Mouse (Mus musculus) hematopoietic stem cell, adult 5-6 weeks (primary cell): ENCODE measurements around the gene Cdk2ap1. TPM values are rescaled to one million over a fixed set of nuclear protein-coding genes. Genes with fewer than 3 reads are reported as not detected.
"Not testable (repeated sequence)": the region's sequence is repeated elsewhere in the genome, so short reads cannot be mapped to it uniquely, and the experiment has no call there.

Experiments used
- ATAC-seq, 2 experiments: fragments of 125-278 bp in 1 of 2; replicated peaks in 1 of 2; 2 replicates each; pipeline ENCODE4 v1.8.0; 2016 to 2017; ENCODE audit warnings: inconsistent platforms in 2 of 2, mild to moderate bottlenecking in 2 of 2, moderate number of reproducible peaks in 2 of 2, low read depth in 1 of 2, moderate TSS enrichment in 1 of 2; ENCODE audit not compliant: low FRiP score in 2 of 2, poor library complexity in 2 of 2, severe bottlenecking in 2 of 2, insufficient read depth in 1 of 2, low TSS enrichment in 1 of 2
- total RNA-seq: library from RNA; stranded (forward); fragments of 172-1452, 232-1000 nt; gene quantifications from 2 replicates; pipeline ENCODE4 v1.2.3, GENCODE M21; 2017

The Cdk2ap1 gene
- total RNA-seq, 1 experiment from 2014 or later, result 167 TPM

DNA sequence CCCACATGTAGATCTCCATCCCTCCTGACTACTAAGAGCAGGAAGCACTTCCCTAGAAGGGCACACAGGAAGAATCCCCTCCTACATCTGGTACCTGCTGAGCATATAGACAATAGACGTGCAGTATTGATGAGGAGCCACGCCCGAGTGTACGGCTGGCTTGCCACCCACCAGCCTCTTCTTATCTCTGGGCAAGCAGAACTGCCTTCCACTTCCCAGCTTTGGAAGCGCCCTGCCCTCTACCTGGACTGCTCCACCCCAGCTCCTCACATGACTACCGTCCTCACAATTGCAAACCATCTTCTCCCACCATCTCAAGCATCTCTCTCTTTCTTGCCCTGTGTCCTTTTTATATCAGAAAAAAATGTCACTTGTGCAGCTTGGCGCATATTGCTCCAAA lies 45.2 kb downstream of the Cdk2ap1 start:
- ATAC-seq, result no peak

DNA sequence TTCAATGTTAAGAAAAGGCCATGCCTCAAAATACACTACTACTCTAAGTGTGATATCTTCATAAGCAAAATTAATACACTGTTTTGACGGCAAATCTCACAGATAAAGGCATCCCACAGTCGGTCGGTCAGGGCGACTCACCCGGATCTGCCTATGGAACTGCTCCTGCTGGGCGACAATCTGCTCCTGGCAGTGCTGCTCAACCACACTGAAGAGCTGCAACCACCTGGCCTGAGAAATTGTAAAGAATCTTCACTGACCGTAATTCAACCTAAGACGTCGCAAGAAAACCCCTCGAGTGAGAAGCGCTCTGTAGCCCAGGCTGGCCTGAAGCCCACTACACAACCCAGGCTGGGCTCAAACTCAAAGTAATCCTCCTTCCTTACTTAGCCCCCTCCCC lies 46.9 kb downstream of the Cdk2ap1 start:
- ATAC-seq, result no peak

DNA sequence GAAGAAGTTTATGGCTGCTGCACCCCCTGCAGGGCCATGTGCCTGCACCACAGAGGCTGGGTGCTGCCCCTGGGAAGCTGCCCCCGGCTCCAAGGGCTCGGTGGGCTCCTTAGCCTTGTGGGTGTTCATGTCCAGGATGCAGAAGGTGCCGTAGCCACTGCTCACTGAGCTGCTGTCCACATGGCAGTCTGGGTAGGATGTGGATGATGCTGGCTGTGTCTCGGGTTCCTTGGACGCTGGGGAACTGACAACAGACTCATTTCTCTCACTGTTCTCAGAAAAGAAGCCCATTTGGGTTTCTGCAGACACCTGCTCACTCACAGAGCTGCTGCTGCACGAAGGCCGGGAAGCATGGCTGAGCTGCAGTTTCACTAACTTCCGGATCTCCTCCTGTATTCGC lies 47.4 kb downstream of the Cdk2ap1 start:
- no peak for ATAC-seq

DNA sequence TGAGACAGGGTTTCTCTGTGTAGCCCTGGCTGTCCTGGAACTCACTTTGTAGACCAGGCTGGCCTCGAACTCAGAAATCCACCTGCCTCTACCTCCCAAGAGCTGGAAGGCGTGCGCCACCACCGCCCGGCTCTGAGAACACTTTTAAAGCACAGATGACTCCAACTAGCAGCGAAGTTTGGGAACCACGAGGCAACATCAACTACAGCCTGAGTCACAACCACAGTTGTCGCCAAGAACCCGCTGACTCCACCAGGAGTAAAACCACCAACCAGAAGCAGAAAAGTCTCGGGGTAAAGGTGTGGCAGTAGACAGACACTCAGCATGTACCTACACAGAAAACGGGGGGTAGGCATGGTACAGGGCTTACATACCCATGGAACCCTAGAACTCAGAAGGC lies 52.8 kb downstream of the Cdk2ap1 start:
- ATAC-seq, result no peak

DNA sequence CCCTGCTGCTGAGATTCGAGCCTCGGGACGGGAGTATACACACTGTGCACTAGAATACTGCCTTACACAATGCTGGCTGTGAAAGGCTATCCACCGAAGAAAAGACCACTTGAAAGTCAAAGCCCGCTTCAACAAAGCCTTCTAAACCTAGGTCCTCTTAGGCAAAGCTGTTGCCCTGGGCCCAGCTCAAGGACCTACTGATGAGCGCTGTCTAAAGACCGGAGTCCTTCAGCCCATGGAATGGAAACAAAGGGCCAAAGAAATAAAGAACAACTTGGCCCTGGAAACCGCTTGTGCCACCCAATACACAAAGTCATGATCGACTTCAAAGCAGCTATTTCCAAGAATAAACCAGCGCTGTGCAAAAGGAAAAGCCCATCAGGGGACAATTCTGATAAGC lies 53.7 kb downstream of the Cdk2ap1 start:
- ATAC-seq, result no peak

DNA sequence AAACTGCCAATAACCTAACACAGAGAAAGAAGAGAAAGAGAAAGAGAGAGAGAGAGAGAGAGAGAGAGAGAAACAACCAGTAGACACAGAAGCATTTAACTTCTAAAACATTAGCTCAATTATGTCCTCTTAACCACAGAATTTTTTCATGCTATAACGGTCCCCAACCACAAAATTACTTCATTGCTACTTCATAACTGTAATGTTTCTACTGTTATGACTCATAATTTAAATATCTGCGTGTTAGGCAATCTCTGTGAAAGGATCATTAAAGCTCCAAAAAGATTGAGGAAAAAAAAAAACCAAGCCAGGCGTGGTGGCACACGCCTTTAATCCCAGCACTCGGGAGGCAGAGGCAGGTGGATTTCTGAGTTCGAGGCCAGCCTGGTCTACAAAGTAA lies 60.0 kb downstream of the Cdk2ap1 start:
- not testable (repeated sequence) for ATAC-seq

DNA sequence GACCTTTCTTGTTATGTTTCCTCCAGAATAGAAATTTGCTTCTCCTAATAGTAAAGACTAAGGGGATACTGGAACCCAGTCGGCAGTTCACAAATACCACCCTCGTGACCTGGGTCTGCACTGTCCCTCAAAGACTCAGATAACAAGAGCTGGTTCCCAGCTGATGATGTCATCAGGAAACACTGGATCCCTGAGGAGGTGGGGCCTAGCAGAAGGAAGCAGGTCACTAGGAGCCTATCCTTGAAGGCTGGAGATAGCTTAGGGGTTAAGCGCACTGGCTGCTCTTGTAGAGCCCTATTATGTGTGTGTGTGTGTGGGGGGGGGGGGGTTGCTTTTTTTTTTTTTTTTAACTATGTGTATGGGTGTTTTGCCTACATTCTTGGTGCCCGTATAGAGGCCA lies 62.8 kb downstream of the Cdk2ap1 start:
- ATAC-seq, result no peak

DNA sequence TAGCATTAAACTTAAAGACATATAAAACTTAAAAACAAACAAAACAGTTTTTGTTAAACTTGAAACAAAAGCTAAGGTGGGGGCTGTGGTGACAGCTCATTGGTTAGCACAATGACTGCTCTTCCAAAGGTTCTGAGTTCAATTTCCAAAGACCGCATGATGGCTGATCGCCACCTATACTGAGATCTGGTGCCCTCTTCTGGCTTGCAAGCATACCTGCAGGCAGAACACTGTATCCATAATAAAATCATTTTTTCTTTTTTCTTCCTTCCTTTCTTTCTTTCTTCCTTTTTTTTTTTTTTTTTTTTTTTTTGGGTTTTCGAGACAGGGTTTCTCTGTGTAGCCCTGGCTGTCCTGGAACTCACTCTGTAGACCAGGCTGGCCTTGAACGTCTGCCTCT lies 63.6 kb downstream of the Cdk2ap1 start:
- not testable (repeated sequence) for ATAC-seq

DNA sequence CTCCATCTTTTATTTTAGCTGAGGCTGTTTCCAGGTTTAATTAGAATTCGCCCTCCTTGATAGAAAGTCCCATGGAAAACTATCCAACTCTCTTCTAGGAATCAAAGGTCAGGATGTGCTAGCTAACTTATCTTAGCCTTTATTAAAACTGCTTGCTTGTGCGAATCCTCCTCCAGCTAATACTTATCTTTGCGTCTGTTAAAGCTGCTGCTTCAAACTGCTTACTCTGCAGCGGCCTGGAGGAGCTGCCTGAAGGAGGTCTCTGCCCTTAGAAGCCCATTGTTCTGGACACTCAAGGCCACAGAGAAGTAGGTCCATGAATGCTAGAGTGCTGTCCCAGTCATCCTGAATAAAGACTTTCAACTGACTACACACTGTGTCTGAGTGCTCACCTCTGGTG lies 66.4 kb downstream of the Cdk2ap1 start:
- ATAC-seq, result no peak

Other genes with a start within 250 kb of the Cdk2ap1 start
- gene Arl6ip4, start 247.0 kb downstream of the Cdk2ap1 start, total RNA-seq, result 81.3 and 90.1 TPM in 2 replicates
- gene Pitpnm2, start 113.3 kb downstream of the Cdk2ap1 start, total RNA-seq, result 8.0 and 14.3 TPM in 2 replicates
- 27.8 and 41.0 TPM in 2 replicates for gene Mphosph9, start 35.1 kb downstream of the Cdk2ap1 start, total RNA-seq
- gene 2810006K23Rik, start 35.0 kb downstream of the Cdk2ap1 start, total RNA-seq, result 22.3 and 24.6 TPM in 2 replicates
- 233 and 245 TPM in 2 replicates for gene Sbno1, start 62.9 kb upstream of the Cdk2ap1 start, total RNA-seq
- gene Kmt5a, start 76.8 kb upstream of the Cdk2ap1 start, total RNA-seq, result 99.1 and 120 TPM in 2 replicates
- gene Rilpl2, start 115.3 kb upstream of the Cdk2ap1 start, total RNA-seq, result 45.7 and 62.1 TPM in 2 replicates
- 4.8 and 7.4 TPM in 2 replicates for gene Snrnp35, start 120.1 kb upstream of the Cdk2ap1 start, total RNA-seq
- 6.0 and 9.5 TPM in 2 replicates for gene Rilpl1, start 168.3 kb upstream of the Cdk2ap1 start, total RNA-seq
- 482 and 912 TPM in 2 replicates for gene Tmed2, start 177.6 kb upstream of the Cdk2ap1 start, total RNA-seq
- 16.0 and 16.4 TPM in 2 replicates for gene Ddx55, start 189.8 kb upstream of the Cdk2ap1 start, total RNA-seq
- gene Eif2b1, start 216.0 kb upstream of the Cdk2ap1 start, total RNA-seq, result 26.4 and 37.7 TPM in 2 replicates
- 53.2 and 80.4 TPM in 2 replicates for gene Gtf2h3, start 216.1 kb upstream of the Cdk2ap1 start, total RNA-seq